Comparison of ENCODE assay signal across 8 mouse cellular contexts in genomic region chr7:99381214-99382087, GRCm38 (mm10). TPM values are rescaled to one million over a fixed set of nuclear protein-coding genes. Genes with fewer than 3 reads are reported as not detected.
DNase-seq lines count a peak whose midpoint lies in the region; ATAC-seq and TF ChIP-seq lines count a peak whose summit lies in the region.

TSS of gene Gdpd5 (plus strand) at chr7:99381414.

- TF ChIP-seq CTCF in bone marrow, adult 2 months (IDR thresholded peaks at IDR 0.05; ENCODE audit: control insufficient read depth, insufficient read depth, low read length) = no peak
- no peak for TF ChIP-seq CTCF in midbrain, postnatal 0 days (IDR thresholded peaks at IDR 0.05)

- no peaks in the 10 kb centered on the region for H3K36me3 ChIP-seq in embryonic facial prominence, embryonic 15.5 days
- H3K36me3 ChIP-seq in limb, embryonic 14.5 days (ENCODE audit: control insufficient read depth, insufficient read depth, low read length) = no peaks in the 10 kb centered on the region
- H3K36me3 ChIP-seq in midbrain, postnatal 0 days (ENCODE audit: insufficient read depth, low read length) = no peaks in the 10 kb centered on the region

- no peaks in the 10 kb centered on the region for H3K9me3 ChIP-seq in embryonic facial prominence, embryonic 15.5 days (replicated peaks)
- H3K9me3 ChIP-seq in limb, embryonic 14.5 days (ENCODE audit: control insufficient read depth, low read length) = no peaks in the 10 kb centered on the region
- no peaks in the 10 kb centered on the region for H3K9me3 ChIP-seq in midbrain, postnatal 0 days (ENCODE audit: low read length)

- DNase-seq in 416B (ENCODE audit: low read depth) = peak; percentile 85
- peak; percentile 99 for DNase-seq in heart, adult 8-10 months (ENCODE audit: low spot score)
- DNase-seq in kidney, adult 9 months = peak; percentile 99
- peak; percentile 98 for DNase-seq in limb, embryonic 14.5 days (ENCODE audit: low spot score)
- peak; percentile 98 for DNase-seq in midbrain, postnatal 0 days (ENCODE audit: low spot score)
- peak; percentile 95 to 97 for DNase-seq in spleen, postnatal 14 days (ENCODE audit: low spot score in 2 of 2)

- no peaks in the 10 kb centered on the region for H3K27me3 ChIP-seq in embryonic facial prominence, embryonic 15.5 days
- H3K27me3 ChIP-seq in limb, embryonic 14.5 days (ENCODE audit: control insufficient read depth, insufficient read depth, low read length) = no peaks in the 10 kb centered on the region
- no peaks in the 10 kb centered on the region for H3K27me3 ChIP-seq in midbrain, postnatal 0 days (ENCODE audit: insufficient read depth, low read length)

- H3K4me2 ChIP-seq in embryonic facial prominence, embryonic 15.5 days (replicated peaks) = peak within 1 kb of the TSS; percentile 96
- H3K4me2 ChIP-seq in limb, embryonic 14.5 days (replicated peaks; ENCODE audit: low read depth, low read length, severe bottlenecking) = peak within 1 kb of the TSS; percentile 93
- peak within 1 kb of the TSS; percentile 88 for H3K4me2 ChIP-seq in midbrain, postnatal 0 days (ENCODE audit: low read depth, low read length, poor library complexity, severe bottlenecking)

- peak within 1 kb of the TSS; percentile 59 for H3K27ac ChIP-seq in bone marrow, adult 2 months (ENCODE audit: control insufficient read depth, insufficient read depth, low read depth, low read length, poor library complexity)
- peak within 1 kb of the TSS; percentile 91 for H3K27ac ChIP-seq in embryonic facial prominence, embryonic 15.5 days (replicated peaks)
- H3K27ac ChIP-seq in limb, embryonic 14.5 days (replicated peaks; ENCODE audit: low read depth, low read length) = peak within 1 kb of the TSS; percentile 89
- peak within 1 kb of the TSS; percentile 97 for H3K27ac ChIP-seq in midbrain, postnatal 0 days (ENCODE audit: low read depth, low read length)

- peak; percentile 32; the same call in 1 of the 2 replicates for TF ChIP-seq POLR2A in bone marrow, adult 2 months (IDR thresholded peaks at IDR 0.05; ENCODE audit: borderline replicate concordance, control insufficient read depth, low read depth, low read length)
- TF ChIP-seq POLR2A in limb, embryonic 14.5 days (IDR thresholded peaks at IDR 0.05; ENCODE audit: borderline replicate concordance, extremely low read depth, insufficient read depth, insufficient read length) = no peak; the same call in 1 of the 2 replicates

- under 1% methylated on average over 73 of the region's 73 CpGs for WGBS in bone marrow, adult 2 months
- WGBS in embryonic facial prominence, embryonic 15.5 days = under 1% methylated on average over 73 of the region's 73 CpGs
- WGBS in limb, embryonic 14.5 days = under 1% methylated on average over 71 of the region's 73 CpGs
- WGBS in midbrain, postnatal 0 days = under 1% methylated on average over 72 of the region's 73 CpGs

- H3K9ac ChIP-seq in embryonic facial prominence, embryonic 15.5 days = peak within 1 kb of the TSS; percentile 77
- H3K9ac ChIP-seq in limb, embryonic 14.5 days (ENCODE audit: low read depth, low read length, severe bottlenecking) = peak within 1 kb of the TSS; percentile 67
- peak within 1 kb of the TSS; percentile 75 for H3K9ac ChIP-seq in midbrain, postnatal 0 days (replicated peaks; ENCODE audit: low read length, poor library complexity, severe bottlenecking)

- H3K4me1 ChIP-seq in bone marrow, adult 2 months (ENCODE audit: control insufficient read depth, insufficient read depth, low read length) = no peaks in the 10 kb centered on the region; the same call in 1 of the 2 replicates
- peaks cover 43% of the 10 kb centered on the region for H3K4me1 ChIP-seq in embryonic facial prominence, embryonic 15.5 days
- H3K4me1 ChIP-seq in limb, embryonic 14.5 days (ENCODE audit: control insufficient read depth, insufficient read depth, low read length) = peaks cover 31% of the 10 kb centered on the region
- peaks cover 20% of the 10 kb centered on the region; the same call in 1 of the 2 replicates for H3K4me1 ChIP-seq in midbrain, postnatal 0 days (ENCODE audit: insufficient read depth, low read length)

- peak within 1 kb of the TSS; percentile 72 for H3K4me3 ChIP-seq in bone marrow, adult 2 months (replicated peaks; ENCODE audit: control insufficient read depth, low read depth, low read length)
- peak within 1 kb of the TSS; percentile 65 for H3K4me3 ChIP-seq in embryonic facial prominence, embryonic 15.5 days (replicated peaks)
- peak within 1 kb of the TSS; percentile 69 for H3K4me3 ChIP-seq in limb, embryonic 14.5 days (replicated peaks; ENCODE audit: low read length)
- H3K4me3 ChIP-seq in midbrain, postnatal 0 days (ENCODE audit: low read depth, low read length) = peak within 1 kb of the TSS; percentile 45

- ATAC-seq in embryonic facial prominence, embryonic 15.5 days (ENCODE audit: insufficient number of reproducible peaks, low FRiP score, low TSS enrichment, low read depth) = peak; percentile 97
- peak; percentile 97 for ATAC-seq in limb, embryonic 14.5 days (ENCODE audit: low FRiP score, low read depth)
- ATAC-seq in midbrain, postnatal 0 days (ENCODE audit: low FRiP score) = peak; percentile 96

RNA-seq across cellular contexts. Expression of gene Gdpd5, which starts in this region (rescaled TPM):
- polyA plus RNA-seq in bone marrow, adult 2 months (2011; ENCODE audit: insufficient read depth, insufficient read length, low replicate concordance, missing spikeins) = 0.54 and 1.5 TPM in 2 replicates
- polyA plus RNA-seq in embryonic facial prominence, embryonic 15.5 days (2015; fragmentation: Nextera tagmentation; extraction: Ambion mirVana) = 15.1 and 17.5 TPM in 2 replicates
- 10 to 100 TPM; 19.7 to 30.7 (median 24.3) TPM for total RNA-seq in heart, adult 8-10 months (2022)
- polyA plus RNA-seq in limb, embryonic 14.5 days (2012; rRNA removed) = 14.5 and 21.0 TPM in 2 replicates
- polyA plus RNA-seq in limb, embryonic 14.5 days (2014; fragmentation: Nextera tagmentation; extraction: Ambion mirVana) = 11.8 and 13.6 TPM in 2 replicates
- 41.0 and 44.6 TPM in 2 replicates for total RNA-seq in midbrain, postnatal 0 days (2014; rRNA removed)
- polyA plus RNA-seq in midbrain, postnatal 0 days (2015; fragmentation: Nextera tagmentation; extraction: Ambion mirVana) = 25.9 and 26.0 TPM in 2 replicates

Comparison
In these comparisons a context has a peak if more than half of its experiments do, and no peak if none do; other contexts are left out.
1. Peak in every context shown above with its lines: DNase-seq, ATAC-seq, H3K4me3 ChIP-seq and H3K27ac ChIP-seq.